Mouse (Mus musculus) thymus, postnatal 0 days (tissue): Measurements from ENCODE around the gene Gnb3. TPM values are rescaled to one million over a fixed set of nuclear protein-coding genes. Genes with fewer than 3 reads are reported as not detected.
"Not testable (repeated sequence)": the region's sequence is repeated elsewhere in the genome, so short reads cannot be mapped to it uniquely, and the experiment has no call there.

Experiments
- DNase-seq: peaks from one replicate; pipeline ENCODE4 v3.0.0-alpha.2; 2015; ENCODE audit warnings: low spot score
- polyA plus RNA-seq: library from polyadenylated mRNA; unstranded; fragments of >200 nt; fragmentation: Nextera tagmentation; extraction: Ambion mirVana; gene quantifications from 2 replicates; pipeline ENCODE4 v1.2.1, GENCODE M21; 2015

Gene Gnb3
- polyA plus RNA-seq, 1 experiment from 2014 or later, result 2.3 TPM

GRCm38 (mm10) chr6:124857840-124858530 lies 17.9 kb upstream of the Gnb3 start:
- DNase-seq, result no peak

GRCm38 (mm10) chr6:124856916-124857839 lies 17.1 kb upstream of the Gnb3 start, which contains the start of gene P3h3:
Gene P3h3, minus strand, starts transcription at chr6:124857752.
- peak; percentile 76 for DNase-seq

- DNase-seq, result no peak
Measured at GRCm38 (mm10) chr6:124856321-124856720, 16.2 kb upstream of the Gnb3 start.

GRCm38 (mm10) chr6:124854647-124855046 lies 14.6 kb upstream of the Gnb3 start:
- DNase-seq, result no peak

GRCm38 (mm10) chr6:124850535-124850934 lies 10.5 kb upstream of the Gnb3 start:
- no peak for DNase-seq

- peak; percentile 94 for DNase-seq
Measured at GRCm38 (mm10) chr6:124847305-124847704, 7.2 kb upstream of the Gnb3 start.

GRCm38 (mm10) chr6:124839805-124840204 lies 270 bp downstream of the Gnb3 start:
- DNase-seq, result no peak

GRCm38 (mm10) chr6:124836411-124836810 lies 3.7 kb downstream of the Gnb3 start:
- no peak for DNase-seq

GRCm38 (mm10) chr6:124835531-124835930 lies 4.5 kb downstream of the Gnb3 start:
- DNase-seq, result no peak

- no peak for DNase-seq
Measured at GRCm38 (mm10) chr6:124834512-124835081, 5.5 kb downstream of the Gnb3 start.

- no peak for DNase-seq
Measured at GRCm38 (mm10) chr6:124831649-124832048, 8.4 kb downstream of the Gnb3 start.

- not testable (repeated sequence) for DNase-seq
Measured at GRCm38 (mm10) chr6:124831199-124831598, 8.9 kb downstream of the Gnb3 start.

- DNase-seq, result peak; percentile 96
Measured at GRCm38 (mm10) chr6:124829799-124830700, 10.0 kb downstream of the Gnb3 start.

- DNase-seq, result peak; percentile 100
Measured at GRCm38 (mm10) chr6:124828868-124829798, 10.9 kb downstream of the Gnb3 start, which contains the start of the genes Usp5 and Cdca3. Gene Usp5, minus strand, starts transcription at chr6:124829484. Gene Cdca3, plus strand, starts transcription at chr6:124829547.

- DNase-seq, result peak; percentile 32
Measured at GRCm38 (mm10) chr6:124828101-124828592, 11.9 kb downstream of the Gnb3 start.

- no peak for DNase-seq
Measured at GRCm38 (mm10) chr6:124822049-124822448, 18.0 kb downstream of the Gnb3 start.

GRCm38 (mm10) chr6:124820891-124821290 lies 19.2 kb downstream of the Gnb3 start:
- DNase-seq, result no peak

- no peak for DNase-seq
Measured at GRCm38 (mm10) chr6:124817971-124818370, 22.1 kb downstream of the Gnb3 start.

- DNase-seq, result no peak
Measured at GRCm38 (mm10) chr6:124817563-124817962, 22.5 kb downstream of the Gnb3 start.
